13 mouse cellular contexts compared by ENCODE assay signal in the genomic region with DNA sequence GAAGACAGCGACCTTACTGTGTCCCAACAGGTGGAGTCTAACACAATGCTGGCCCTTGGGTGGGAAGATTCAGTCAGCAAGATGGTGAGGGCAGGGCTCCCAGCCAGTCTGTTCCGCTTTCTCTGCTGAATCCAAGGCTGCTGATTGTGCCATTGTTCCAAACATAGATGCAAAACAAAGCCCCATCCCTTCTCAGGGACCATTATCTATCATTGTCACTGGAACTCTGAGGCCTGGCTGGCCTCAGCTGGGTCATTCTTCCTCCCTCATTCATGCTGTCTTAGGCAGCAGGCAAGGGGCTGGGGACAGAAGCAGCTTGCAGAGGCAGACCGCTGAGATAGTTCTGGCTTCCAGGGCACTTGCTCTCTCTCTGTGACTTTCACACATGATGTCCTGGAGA.
A peak's percentile ranks its signal among the peaks of the same experiment; 100 is the strongest.
DNase-seq lines count a peak whose midpoint lies in the region; ATAC-seq and TF ChIP-seq lines count a peak whose summit lies in the region.
"Had no signal": no experiment of that assay in that cellular context is flagged by ENCODE, and none has a peak within 500 bp of the region (broad histone marks: within the 10 kb centered on the region; RNA-seq: fewer than 3 reads in every experiment).

No protein-coding gene starts in this region.

- no peak overlapping the region for H3K4me2 ChIP-seq in heart, embryonic 13.5 days
- no peak overlapping the region for H3K4me2 ChIP-seq in neural tube, embryonic 15.5 days
- H3K4me2 ChIP-seq in hindbrain, embryonic 12.5 days (replicated peaks) = no peak overlapping the region
- no peak overlapping the region for H3K4me2 ChIP-seq in stomach, postnatal 0 days (replicated peaks; ENCODE audit: low read depth)
- H3K4me2 ChIP-seq: limb, embryonic 12.5 days had no signal

- DNase-seq in heart, adult 2 months = no peak
- peak; percentile 58 for DNase-seq in neural tube, embryonic 10.5 days (ENCODE audit: extremely low spot score, low spot score)
- DNase-seq in stomach, postnatal 0 days (ENCODE audit: low spot score) = no peak
- DNase-seq in right cerebral cortex, adult 2 months (ENCODE audit: low spot score in 2 of 2) = no peak
- DNase-seq: cerebellum, adult 2 months; heart, adult 18-20 months; kidney, adult 11 months; kidney, postnatal 36 days had no signal

- TF ChIP-seq EP300 in heart, adult 2 months (IDR thresholded peaks at IDR 0.05; ENCODE audit: insufficient read depth, low read depth, low read length) = no peak
- TF ChIP-seq EP300 in stomach, postnatal 0 days (optimal IDR thresholded peaks at IDR 0.05) = no peak

- H3K4me1 ChIP-seq in heart, embryonic 13.5 days = peaks cover 53% of the 10 kb centered on the region
- peaks cover 5% of the 10 kb centered on the region; the same call in 1 of the 2 replicates for H3K4me1 ChIP-seq in heart, adult 2 months (ENCODE audit: control insufficient read depth, insufficient read depth, low read length)
- peaks cover 30% of the 10 kb centered on the region for H3K4me1 ChIP-seq in neural tube, embryonic 15.5 days
- peaks cover 36% of the 10 kb centered on the region for H3K4me1 ChIP-seq in hindbrain, embryonic 12.5 days
- peaks cover 8% of the 10 kb centered on the region for H3K4me1 ChIP-seq in stomach, postnatal 0 days (replicated peaks; ENCODE audit: control insufficient read depth, insufficient read depth)

- no peaks in the 10 kb centered on the region for H3K36me3 ChIP-seq in heart, embryonic 13.5 days
- H3K36me3 ChIP-seq in heart, adult 2 months (ENCODE audit: control insufficient read depth, insufficient read depth, low read length) = no peaks in the 10 kb centered on the region
- no peaks in the 10 kb centered on the region for H3K36me3 ChIP-seq in neural tube, embryonic 15.5 days
- H3K36me3 ChIP-seq in hindbrain, embryonic 12.5 days = no peaks in the 10 kb centered on the region
- H3K36me3 ChIP-seq in stomach, postnatal 0 days (ENCODE audit: control insufficient read depth, insufficient read depth, low read length) = no peaks in the 10 kb centered on the region
- H3K36me3 ChIP-seq: limb, embryonic 12.5 days had no signal

- TF ChIP-seq POLR2A in heart, adult 2 months (IDR thresholded peaks at IDR 0.05; ENCODE audit: insufficient read depth, low read depth, low read length) = no peak

- no peaks in the 10 kb centered on the region for H3K9me3 ChIP-seq in heart, embryonic 13.5 days
- H3K9me3 ChIP-seq in neural tube, embryonic 15.5 days (replicated peaks) = no peaks in the 10 kb centered on the region
- H3K9me3 ChIP-seq in hindbrain, embryonic 12.5 days (replicated peaks) = 0 out of 2 replicates have a peak, but pooled peaks cover 4% of the 10 kb centered on the region
- no peaks in the 10 kb centered on the region for H3K9me3 ChIP-seq in stomach, postnatal 0 days (ENCODE audit: control insufficient read depth, low read length)
- H3K9me3 ChIP-seq: limb, embryonic 12.5 days had no signal

- peak overlapping the region; percentile 60; the same call in 1 of the 2 replicates for H3K27ac ChIP-seq in heart, embryonic 13.5 days (replicated peaks)
- no peak overlapping the region for H3K27ac ChIP-seq in heart, adult 2 months
- H3K27ac ChIP-seq in neural tube, embryonic 15.5 days (replicated peaks) = no peak overlapping the region
- H3K27ac ChIP-seq in hindbrain, embryonic 12.5 days = no peak overlapping the region
- no peak overlapping the region for H3K27ac ChIP-seq in stomach, postnatal 0 days (replicated peaks)
- H3K27ac ChIP-seq: limb, embryonic 12.5 days had no signal

- H3K9ac ChIP-seq in heart, embryonic 13.5 days = no peak overlapping the region
- no peak overlapping the region for H3K9ac ChIP-seq in heart, adult 2 months (ENCODE audit: low read depth, low read length)
- no peak overlapping the region for H3K9ac ChIP-seq in neural tube, embryonic 15.5 days (replicated peaks)
- H3K9ac ChIP-seq in hindbrain, embryonic 12.5 days = no peak overlapping the region
- 0 out of 2 replicates have a peak overlapping the region, but pooled peaks have one; percentile 31 for H3K9ac ChIP-seq in stomach, postnatal 0 days (ENCODE audit: low read length)
- H3K9ac ChIP-seq: limb, embryonic 12.5 days had no signal

- TF ChIP-seq CTCF in heart, adult 2 months (IDR thresholded peaks at IDR 0.05) = no peak
- TF ChIP-seq CTCF in stomach, postnatal 0 days (IDR thresholded peaks at IDR 0.05; ENCODE audit: low read depth) = no peak

- no peak overlapping the region for H3K4me3 ChIP-seq in heart, embryonic 13.5 days
- H3K4me3 ChIP-seq in heart, adult 2 months = no peak overlapping the region
- H3K4me3 ChIP-seq in neural tube, embryonic 15.5 days (replicated peaks) = no peak overlapping the region
- H3K4me3 ChIP-seq in hindbrain, embryonic 12.5 days = no peak overlapping the region
- no peak overlapping the region for H3K4me3 ChIP-seq in stomach, postnatal 0 days (ENCODE audit: low read depth, low read length)
- H3K4me3 ChIP-seq: limb, embryonic 12.5 days had no signal

- intact Hi-C loops in heart, adult 2 months (cut with DNase I) = no loop called here

- H3K79me2 ChIP-seq in heart, adult 2 months (replicated peaks; ENCODE audit: control insufficient read depth, insufficient read depth, low read length) = no peaks in the 10 kb centered on the region

- peaks cover 10% of the 10 kb centered on the region for H3K27me3 ChIP-seq in heart, embryonic 13.5 days (replicated peaks)
- no peaks in the 10 kb centered on the region for H3K27me3 ChIP-seq in heart, adult 2 months (ENCODE audit: control insufficient read depth, insufficient read depth, low read length)
- peaks cover 24% of the 10 kb centered on the region; the same call in 1 of the 2 replicates for H3K27me3 ChIP-seq in neural tube, embryonic 15.5 days (replicated peaks)
- peaks cover 39% of the 10 kb centered on the region for H3K27me3 ChIP-seq in hindbrain, embryonic 12.5 days
- H3K27me3 ChIP-seq in stomach, postnatal 0 days (ENCODE audit: control insufficient read depth, insufficient read depth, low read length) = no peaks in the 10 kb centered on the region

- ATAC-seq in heart, embryonic 13.5 days (ENCODE audit: extremely low read depth, insufficient number of reproducible peaks, low FRiP score, low TSS enrichment) = no peak
- no peak for ATAC-seq in neural tube, embryonic 15.5 days (ENCODE audit: low FRiP score)
- ATAC-seq in hindbrain, embryonic 12.5 days (ENCODE audit: low FRiP score) = peak; percentile 68
- no peak for ATAC-seq in stomach, postnatal 0 days (ENCODE audit: low FRiP score, low TSS enrichment)
- no peak for ATAC-seq in inflammation-experienced regulatory T-cells, adult 6 months

- 26% methylated on average over 3 of the region's 3 CpGs for WGBS in heart, embryonic 13.5 days
- 38% methylated on average over 3 of the region's 3 CpGs for WGBS in heart, adult 2 months
- WGBS in neural tube, embryonic 15.5 days = 18% methylated on average over 3 of the region's 3 CpGs
- 24% methylated on average over 3 of the region's 3 CpGs for WGBS in hindbrain, embryonic 12.5 days
- WGBS in stomach, postnatal 0 days = 46% methylated on average over 3 of the region's 3 CpGs
